Mouse (Mus musculus): ENCODE data around the gene Tle2. TPM values are rescaled to one million over a fixed set of nuclear protein-coding genes. Genes with fewer than 3 reads are reported as not detected.

The Tle2 gene
- 100 to 1,000 TPM in 1 of 2 experiments, 1 to 10 TPM in 1; 6.0 to 202 TPM for polyA plus RNA-seq (2012; fragmentation: generic; extraction: Trizol)

DNA sequence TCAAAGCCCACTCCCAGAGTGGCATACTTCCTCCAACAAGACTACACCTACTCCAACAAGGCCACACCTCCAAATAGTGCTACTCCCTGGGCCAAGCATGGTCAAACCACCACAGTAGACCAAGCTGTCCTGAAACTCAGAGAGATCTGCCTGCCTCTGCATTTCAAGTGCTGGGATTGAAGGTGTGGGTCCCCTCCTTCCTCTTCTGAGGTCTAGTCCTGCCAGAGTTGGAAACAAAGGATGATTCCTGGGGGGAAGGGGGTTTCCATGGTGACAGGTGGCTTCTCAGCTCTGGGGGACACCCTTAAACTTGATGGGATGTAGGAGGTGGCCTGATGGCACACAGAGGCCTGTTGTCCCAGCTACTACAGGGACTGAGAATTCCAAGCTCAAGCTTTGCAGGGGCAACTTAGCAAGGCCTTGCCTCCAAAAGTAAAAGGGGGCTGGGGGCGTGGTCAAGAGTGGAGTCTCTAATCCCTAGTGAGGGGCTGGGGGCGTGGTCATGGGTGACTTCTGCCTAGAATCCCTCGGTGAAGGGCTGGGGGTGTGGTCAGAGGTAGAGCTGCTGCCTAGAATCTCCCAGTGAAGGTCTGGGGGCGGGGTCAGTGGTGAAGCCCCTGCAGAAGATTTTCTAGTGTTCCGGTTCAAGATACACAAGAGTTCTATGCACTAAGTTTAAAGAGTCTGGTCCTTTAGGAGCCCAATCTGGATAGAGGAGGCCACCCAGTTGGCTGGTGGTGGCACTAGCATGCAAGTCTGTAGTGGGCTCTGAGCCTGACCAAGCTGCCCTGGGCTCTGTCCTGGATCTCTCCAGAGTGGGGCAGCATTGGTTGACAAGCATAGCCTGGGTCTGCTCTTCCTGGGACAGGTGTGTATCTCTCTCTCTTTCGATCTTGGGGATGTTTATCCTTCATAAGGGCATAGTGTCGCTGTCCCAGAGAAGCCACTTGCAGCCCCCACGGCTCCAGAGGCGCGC is at the start of gene Tle2:
TSS of gene Tle2 (plus strand) at position 481 of the 976 bp plus-strand sequence.

DNA sequence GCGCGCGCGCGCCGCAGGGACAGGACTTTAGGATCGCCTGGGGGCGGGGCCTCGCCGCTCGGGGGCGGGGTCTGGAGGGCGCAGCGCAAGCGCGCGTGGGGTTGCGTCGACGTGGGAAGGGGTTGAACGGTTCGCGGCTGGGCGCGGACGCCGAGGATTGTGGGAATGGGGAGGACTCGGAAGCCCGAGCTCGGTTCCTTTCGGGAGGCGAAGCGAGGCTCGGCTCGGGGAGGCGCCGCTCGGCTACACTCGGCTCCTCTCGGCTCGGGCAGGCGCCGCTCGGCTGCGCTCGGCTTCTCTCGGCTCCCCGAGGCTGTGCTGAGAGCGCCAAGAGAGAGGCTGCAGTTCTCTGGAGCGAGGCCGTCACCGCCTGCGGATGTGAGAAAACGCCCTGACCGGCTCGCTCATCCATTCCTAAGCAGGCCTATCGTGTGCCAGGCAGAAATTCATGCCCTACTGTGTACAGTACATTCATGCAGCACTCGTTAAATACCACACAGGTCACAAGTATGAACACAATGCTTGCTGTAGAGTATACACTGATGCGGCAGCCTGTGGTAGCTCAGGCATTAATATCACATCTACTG is 29.1 kb upstream of the Tle2 start, which contains the start of gene Gna11:
TSS of gene Gna11 (minus strand) at position 30 of the 587 bp plus-strand sequence.

DNA sequence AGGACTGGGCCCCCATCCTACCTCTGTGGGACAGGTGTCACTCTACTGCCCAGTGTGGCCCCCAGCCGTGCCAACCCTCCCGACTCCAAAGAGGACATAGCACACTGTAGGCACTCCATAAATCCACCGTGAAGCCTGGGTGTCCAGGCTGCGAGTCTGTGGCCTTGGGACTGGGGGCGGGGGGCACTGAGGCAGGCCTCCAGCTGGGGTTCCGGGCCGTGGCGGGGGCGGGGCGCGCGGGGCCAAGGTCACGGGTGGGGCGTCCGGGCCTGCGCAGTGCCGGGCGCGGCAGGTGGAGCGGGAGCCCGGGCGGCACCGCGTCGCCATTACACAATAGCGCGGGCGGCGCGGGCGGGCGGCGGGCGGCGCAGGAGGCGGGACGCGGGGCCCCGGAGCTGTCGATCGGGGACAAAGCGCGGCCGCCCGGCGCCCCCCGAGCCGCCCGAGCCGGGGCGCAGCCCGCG is 15.2 kb upstream of the Tle2 start, which contains the start of gene Aes:
TSS of gene Aes (plus strand) at position 326 of the 464 bp plus-strand sequence.

DNA sequence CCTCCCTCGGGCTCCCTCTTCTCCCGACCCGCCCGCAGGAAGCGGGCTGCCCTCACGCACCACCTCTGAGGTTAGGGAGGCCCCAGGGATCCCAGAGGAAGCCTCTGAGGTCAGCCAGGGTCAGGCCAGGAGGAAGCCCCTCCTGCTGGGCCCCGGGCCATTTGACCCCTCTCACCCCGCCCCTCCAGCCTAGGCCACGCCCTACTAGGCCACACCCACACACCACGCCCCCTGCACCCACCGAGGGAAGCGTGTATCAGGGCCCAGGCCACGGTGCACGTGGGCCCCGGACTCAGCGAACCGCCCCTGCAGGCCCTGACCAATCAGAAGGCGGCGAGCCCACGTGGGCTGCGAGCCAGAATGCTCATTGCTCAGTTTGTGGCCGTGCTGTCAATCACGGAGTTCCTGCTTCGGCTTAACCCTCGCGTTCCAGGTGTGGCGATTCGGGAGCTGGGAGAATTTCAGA is 26.4 kb downstream of the Tle2 start, which contains the start of gene Tle6:
TSS of gene Tle6 (minus strand) at position 336 of the 466 bp plus-strand sequence.

DNA sequence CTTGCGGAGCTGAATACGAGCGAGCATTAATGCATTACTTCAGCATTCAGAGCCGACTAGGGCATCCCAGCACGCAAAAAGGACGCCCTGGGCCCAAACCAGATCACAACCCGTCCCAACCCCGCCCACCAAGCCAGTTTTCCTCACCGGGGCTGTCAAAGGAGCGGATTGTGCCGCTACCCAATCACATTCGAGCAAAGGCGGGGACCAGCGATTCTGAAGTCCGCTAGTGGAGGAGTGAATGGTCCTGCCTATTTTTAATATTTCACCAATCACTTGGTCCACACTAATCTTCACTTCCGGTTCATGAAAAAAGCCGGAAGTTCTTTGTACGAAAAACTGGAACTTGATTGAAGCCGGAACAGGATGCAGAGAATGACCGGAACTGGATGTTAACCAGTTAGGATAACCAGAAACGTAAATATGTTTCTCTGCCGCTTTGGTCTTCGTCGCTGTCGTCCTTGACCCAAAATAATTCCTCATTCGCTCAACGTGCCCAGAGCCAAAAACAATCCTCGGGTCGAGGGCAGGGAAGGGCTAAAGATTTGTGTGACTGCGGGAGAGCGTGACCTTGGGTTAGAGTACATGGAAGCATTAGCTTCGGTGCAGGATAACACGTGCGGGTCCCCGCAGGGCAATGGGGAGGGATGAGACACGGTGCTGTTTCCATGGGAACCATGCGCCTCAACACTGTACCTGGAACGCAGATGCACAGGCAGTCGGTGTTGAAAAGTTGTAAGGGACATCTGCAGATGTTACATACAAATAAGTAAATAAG is 31.8 kb downstream of the Tle2 start, which contains the start of gene BC025920:
TSS of gene BC025920 (plus strand) at position 297 of the 778 bp plus-strand sequence.

DNA sequence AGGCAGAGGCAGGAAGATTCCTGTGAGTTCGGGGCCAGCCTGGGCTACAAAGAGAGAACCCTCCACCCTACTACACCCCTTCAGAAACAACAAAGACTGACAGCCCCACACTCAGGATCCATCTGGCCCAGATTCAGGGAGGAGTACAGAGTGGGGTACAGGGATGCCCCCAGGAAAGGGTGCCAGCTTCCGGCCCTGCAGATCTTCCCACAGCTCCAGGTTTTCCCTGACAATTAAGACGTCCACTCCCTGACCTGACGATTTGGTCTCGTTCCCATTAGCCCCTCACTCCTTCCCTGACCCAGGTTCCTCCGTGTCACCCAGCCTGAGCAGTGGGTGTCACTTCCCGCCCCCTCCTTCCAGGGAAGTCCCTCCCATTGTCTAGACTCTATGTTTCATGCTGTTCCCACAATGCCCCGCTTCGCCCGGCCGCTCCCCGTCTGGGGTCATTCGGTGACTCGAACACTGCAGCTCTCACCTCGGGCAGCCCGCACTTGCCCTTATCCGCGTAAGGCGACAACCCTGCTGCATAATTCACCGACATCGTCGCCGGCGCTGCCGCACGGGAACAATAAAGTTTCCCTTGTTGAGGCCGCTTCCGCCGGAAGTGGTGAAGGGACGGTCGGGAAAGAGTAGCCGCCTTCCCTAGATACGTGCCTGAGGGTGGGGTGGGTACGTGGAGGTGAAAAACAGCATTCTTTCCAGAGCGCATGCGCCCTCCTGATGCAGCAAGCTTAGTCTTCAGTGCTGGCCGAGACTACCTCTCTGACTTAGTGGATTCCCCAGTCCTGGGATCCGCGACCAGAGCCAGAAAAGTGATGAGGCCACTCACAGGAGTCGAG is 52.9 kb downstream of the Tle2 start, which contains the start of gene Sirt6:
TSS of gene Sirt6 (minus strand) at position 804 of the 842 bp plus-strand sequence.

DNA sequence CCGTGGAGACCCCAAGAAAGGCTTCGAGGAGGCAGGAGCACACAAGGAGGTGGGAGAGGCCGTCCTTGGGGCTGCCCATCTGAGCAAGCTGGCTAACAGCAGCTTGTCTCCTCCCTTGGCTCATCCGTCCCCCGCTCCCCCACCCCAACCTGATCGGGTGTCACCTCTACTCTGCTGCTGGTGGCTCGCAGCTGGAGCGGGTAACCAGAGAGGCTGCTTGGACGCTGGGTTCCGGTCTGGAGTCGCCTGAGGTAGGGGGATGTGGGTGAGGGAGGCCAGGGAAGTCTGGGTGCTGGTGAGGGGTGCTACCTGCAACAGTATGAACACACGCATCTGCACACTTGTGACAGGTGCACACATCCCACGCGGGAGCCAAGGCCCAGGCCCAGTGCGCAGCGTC is 54.0 kb downstream of the Tle2 start, which contains the start of gene Ankrd24:
TSS of gene Ankrd24 (plus strand) at position 151 of the 400 bp plus-strand sequence.

Other genes with a start within 250 kb of the Tle2 start
- gene Tbxa2r, start 245.8 kb upstream of the Tle2 start, polyA plus RNA-seq (2012; fragmentation: generic; extraction: Trizol): 1 to 10 TPM in 1 of 2 experiments, under 1 TPM in 1; 0.02 to 2.0 TPM
- 1 to 10 TPM in 1 of 2 experiments, under 1 TPM in 1; 0.42 to 1.2 TPM for gene Gipc3, start 231.3 kb upstream of the Tle2 start, polyA plus RNA-seq (2012; fragmentation: generic; extraction: Trizol)
- gene Hmg20b, start 224.1 kb upstream of the Tle2 start, polyA plus RNA-seq (2012; fragmentation: generic; extraction: Trizol): 100 to 1,000 TPM; 102 to 104 TPM
- 10 to 100 TPM in 1 of 2 experiments, 1 to 10 TPM in 1; 4.0 to 13.8 TPM for gene Mfsd12, start 217.1 kb upstream of the Tle2 start, polyA plus RNA-seq (2012; fragmentation: generic; extraction: Trizol)
- gene 4930404N11Rik, start 208.7 kb upstream of the Tle2 start, polyA plus RNA-seq (2012; fragmentation: generic; extraction: Trizol): 1 to 10 TPM in 1 of 2 experiments, under 1 TPM in 1; 0.27 to 2.1 TPM
- 10 to 100 TPM; 57.6 to 80.9 TPM for gene Fzr1, start 196.0 kb upstream of the Tle2 start, polyA plus RNA-seq (2012; fragmentation: generic; extraction: Trizol)
- 100 to 1,000 TPM in 1 of 2 experiments, 10 to 100 TPM in 1; 82.6 to 184 TPM for gene Dohh, start 190.1 kb upstream of the Tle2 start, polyA plus RNA-seq (2012; fragmentation: generic; extraction: Trizol)
- 1 to 10 TPM in 1 of 2 experiments, under 1 TPM in 1; 0.55 to 3.2 TPM for gene Gm48551, start 190.1 kb upstream of the Tle2 start, polyA plus RNA-seq (2012; fragmentation: generic; extraction: Trizol)
- gene Gm48552, start 185.6 kb upstream of the Tle2 start, polyA plus RNA-seq (2012; fragmentation: generic; extraction: Trizol): 1 to 10 TPM in 1 of 2 experiments, not detected in 1; 1.8 TPM
- gene Smim24, start 181.5 kb upstream of the Tle2 start, polyA plus RNA-seq (2012; fragmentation: generic; extraction: Trizol): 1 to 10 TPM in 1 of 2 experiments, under 1 TPM in 1; 0.94 to 1.3 TPM
- gene Nfic, start 118.9 kb upstream of the Tle2 start, polyA plus RNA-seq (2012; fragmentation: generic; extraction: Trizol): 100 to 1,000 TPM; 130 to 180 TPM
- 1 to 10 TPM; 1.9 to 5.7 TPM for gene Celf5, start 91.9 kb upstream of the Tle2 start, polyA plus RNA-seq (2012; fragmentation: generic; extraction: Trizol)
- gene Ncln, start 78.2 kb upstream of the Tle2 start, polyA plus RNA-seq (2012; fragmentation: generic; extraction: Trizol): 100 to 1,000 TPM; 108 to 149 TPM
- under 1 TPM in 1 of 2 experiments, not detected in 1; 0.02 TPM for gene S1pr4, start 74.4 kb upstream of the Tle2 start, polyA plus RNA-seq (2012; fragmentation: generic; extraction: Trizol)
- gene Gna15, start 50.3 kb upstream of the Tle2 start, polyA plus RNA-seq (2012; fragmentation: generic; extraction: Trizol): under 1 TPM; 0.22 to 0.24 TPM
- gene Gna11, start 29.4 kb upstream of the Tle2 start, polyA plus RNA-seq (2012; fragmentation: generic; extraction: Trizol): 100 to 1,000 TPM; 106 to 118 TPM
- 1,000 to 10,000 TPM; 1,359 to 1,572 TPM for gene Aes, start 15.1 kb upstream of the Tle2 start, polyA plus RNA-seq (2012; fragmentation: generic; extraction: Trizol)
- gene Tle6, start 26.5 kb downstream of the Tle2 start, polyA plus RNA-seq (2012; fragmentation: generic; extraction: Trizol): 10 to 100 TPM; 22.0 to 71.5 TPM
- gene BC025920, start 31.7 kb downstream of the Tle2 start, polyA plus RNA-seq (2012; fragmentation: generic; extraction: Trizol): 1 to 10 TPM in 1 of 2 experiments, under 1 TPM in 1; 0.25 to 1.0 TPM
- gene Sirt6, start 53.2 kb downstream of the Tle2 start, polyA plus RNA-seq (2012; fragmentation: generic; extraction: Trizol): 10 to 100 TPM; 13.1 to 36.0 TPM
- 10 to 100 TPM in 1 of 2 experiments, 1 to 10 TPM in 1; 4.7 to 18.1 TPM for gene Ankrd24, start 54.0 kb downstream of the Tle2 start, polyA plus RNA-seq (2012; fragmentation: generic; extraction: Trizol)
- gene Gm10778, start 74.5 kb downstream of the Tle2 start, polyA plus RNA-seq (2012; fragmentation: generic; extraction: Trizol): under 1 TPM; 0.04 to 0.45 TPM
- 1 to 10 TPM in 1 of 2 experiments, under 1 TPM in 1; 0.08 to 1.1 TPM for gene Zfp433, start 130.3 kb downstream of the Tle2 start, polyA plus RNA-seq (2012; fragmentation: generic; extraction: Trizol)
- gene Gm3055, start 196.6 kb downstream of the Tle2 start, polyA plus RNA-seq (2012; fragmentation: generic; extraction: Trizol): under 1 TPM in 1 of 2 experiments, not detected in 1; 0.60 TPM
- under 1 TPM in 1 of 2 experiments, not detected in 1; 0.02 TPM for gene Gm4767, start 237.6 kb downstream of the Tle2 start, polyA plus RNA-seq (2012; fragmentation: generic; extraction: Trizol)

Data from C3H10T1/2 (cell line).